Mouse (Mus musculus) G1E (cell line): ENCODE data around the gene Sarnp. TPM values are rescaled to one million over a fixed set of nuclear protein-coding genes. Genes with fewer than 3 reads are reported as not detected.

ENCODE experiments used
- ATAC-seq: 2 replicates; pipeline ENCODE4 v1.8.0; 2016; ENCODE audit warnings: mild to moderate bottlenecking; ENCODE audit not compliant: insufficient number of reproducible peaks, poor library complexity, low FRiP score, severe bottlenecking; ENCODE audit errors: extremely low read depth
- DNase-seq: peaks from one replicate; pipeline ENCODE4 v3.0.0; 2012; ENCODE audit warnings: low spot score
- H3K27me3 ChIP-seq: 2 replicates; pipeline ENCODE4 v1.6.1; 2012; ENCODE audit warnings: mild to moderate bottlenecking, low read length, inconsistent platforms; ENCODE audit not compliant: insufficient read depth
- H3K36me3 ChIP-seq: replicated peaks from 2 replicates; pipeline ENCODE3; 2012; ENCODE audit warnings: mild to moderate bottlenecking, inconsistent platforms
- H3K4me1 ChIP-seq: 2 replicates; pipeline ENCODE4 v1.6.1; 2012; ENCODE audit warnings: low read depth, low read length, inconsistent platforms, mixed read lengths; ENCODE audit not compliant: insufficient read depth
- H3K4me3 ChIP-seq: 2 replicates; pipeline ENCODE4 v1.5.1; 2012; ENCODE audit warnings: low read depth, mild to moderate bottlenecking, inconsistent platforms, low read length, moderate library complexity, mixed read lengths
- H3K9me3 ChIP-seq: replicated peaks from 2 replicates; pipeline ENCODE4 v1.6.1; 2012; ENCODE audit warnings: inconsistent platforms
- CTCF ChIP-seq: IDR thresholded peaks from 2 replicates; pipeline ENCODE4 v1.5.1; 2012; ENCODE audit warnings: low read depth, low read length, inconsistent platforms, mixed read lengths
- GATA1 ChIP-seq: IDR thresholded peaks from 2 replicates; pipeline ENCODE4 v1.6.1; 2012; ENCODE audit warnings: borderline replicate concordance, low read length, inconsistent platforms, mixed read lengths
- GATA2 ChIP-seq: IDR thresholded peaks from 2 replicates; pipeline ENCODE4 v1.6.1; 2012; ENCODE audit warnings: low read depth, low read length, inconsistent platforms, borderline replicate concordance
- POLR2AphosphoS5 ChIP-seq: IDR thresholded peaks from 2 replicates; pipeline ENCODE4 v1.6.1; 2012; ENCODE audit warnings: low read depth, low read length, inconsistent platforms; ENCODE audit not compliant: insufficient replicate concordance
- TAL1 ChIP-seq: conservative IDR thresholded peaks from 2 replicates; pipeline ENCODE4 v1.6.1; 2012; ENCODE audit warnings: low read depth, low read length, inconsistent platforms, mixed read lengths
- polyA plus RNA-seq: library from polyadenylated mRNA; stranded (reverse); fragments of >175 nt; gene quantifications from 2 replicates; pipeline ENCODE4 v1.2.3, GENCODE M21; 2012
- total RNA-seq, 2 experiments: library from RNA; stranded (forward) in 1 of 2; stranded (reverse) in 1 of 2; fragments of 200-1000 nt in 1 of 2; fragments of >200 nt in 1 of 2; fragmentation: Nextera tagmentation in 1 of 2; gene quantifications; 2 replicates each; pipeline ENCODE4 v1.2.3; 2014 to 2017

Sarnp gene
- total and polyA plus RNA-seq, 3 experiments: 19.9 to 154 (median 144) TPM

- Histone ChIP-seq H3K9me3 (no peaks in the 10 kb centered on the region), H3K27me3 (peaks cover 27% of the 10 kb centered on the region), H3K4me3 (no peak overlapping the region), H3K36me3 (peaks cover 39% of the 10 kb centered on the region), H3K4me1 (peaks cover 5% of the 10 kb centered on the region; the same call in 1 of the 2 replicates)
- ATAC-seq (no peak), DNase-seq (no peak)
- TF ChIP-seq GATA1: no peak
- no peak for TF ChIP-seq POLR2AphosphoS5
- TF ChIP-seq CTCF: no peak
- no peak for TF ChIP-seq GATA2
- TF ChIP-seq TAL1: no peak
These were observed 98.4 kb downstream of the Sarnp start for GRCm38 (mm10) chr10:128915550-128915949.

- Histone ChIP-seq H3K36me3 (peaks cover 49% of the 10 kb centered on the region), H3K4me1 (peaks cover 3% of the 10 kb centered on the region), H3K9me3 (no peaks in the 10 kb centered on the region), H3K27me3 (peaks cover 16% of the 10 kb centered on the region), H3K4me3 (no peak overlapping the region)
- ATAC-seq (no peak), DNase-seq (no peak)
- TF ChIP-seq GATA1 (no peak), POLR2AphosphoS5 (no peak), TAL1 (no peak), CTCF (no peak), GATA2 (no peak)
These were observed 99.5 kb downstream of the Sarnp start for GRCm38 (mm10) chr10:128916665-128917064.

- Histone ChIP-seq H3K4me3 (no peak overlapping the region), H3K4me1 (peaks cover 10% of the 10 kb centered on the region), H3K27me3 (peaks cover 10% of the 10 kb centered on the region), H3K36me3 (peaks cover 55% of the 10 kb centered on the region), H3K9me3 (no peaks in the 10 kb centered on the region)
- ATAC-seq (no peak), DNase-seq (no peak)
- no peak for TF ChIP-seq GATA2
- TF ChIP-seq POLR2AphosphoS5: no peak
These were observed 100.3 kb downstream of the Sarnp start for GRCm38 (mm10) chr10:128917400-128917799.

GRCm38 (mm10) chr10:128918246-128918645, 101.1 kb downstream of the Sarnp start:
- Histone ChIP-seq H3K4me1 (peaks cover 13% of the 10 kb centered on the region), H3K27me3 (peaks cover 6% of the 10 kb centered on the region), H3K9me3 (no peaks in the 10 kb centered on the region), H3K36me3 (peaks cover 55% of the 10 kb centered on the region), H3K4me3 (no peak overlapping the region)
- no peak for ATAC-seq
- no peak for TF ChIP-seq POLR2AphosphoS5
- TF ChIP-seq GATA1: no peak
- TF ChIP-seq GATA2: no peak
- TF ChIP-seq CTCF: no peak
- TF ChIP-seq TAL1: no peak
- DNase-seq: no peak

- TF ChIP-seq GATA2: no peak
- no peak for TF ChIP-seq GATA1
- no peak for TF ChIP-seq POLR2AphosphoS5
- TF ChIP-seq TAL1: no peak
- no peak for TF ChIP-seq CTCF
These were observed 102.1 kb downstream of the Sarnp start for GRCm38 (mm10) chr10:128919203-128919631.

GRCm38 (mm10) chr10:128919966-128920365, 102.8 kb downstream of the Sarnp start:
- peaks cover 55% of the 10 kb centered on the region for H3K36me3 ChIP-seq

More at GRCm38 (mm10) chr10:128919203-128919631, 102.1 kb downstream of the Sarnp start:
- ATAC-seq (no peak), DNase-seq (no peak)
- Histone ChIP-seq H3K36me3 (peaks cover 55% of the 10 kb centered on the region), H3K4me3 (no peak overlapping the region), H3K9me3 (no peaks in the 10 kb centered on the region), H3K27me3 (no peaks in the 10 kb centered on the region), H3K4me1 (peaks cover 23% of the 10 kb centered on the region)

DNA sequence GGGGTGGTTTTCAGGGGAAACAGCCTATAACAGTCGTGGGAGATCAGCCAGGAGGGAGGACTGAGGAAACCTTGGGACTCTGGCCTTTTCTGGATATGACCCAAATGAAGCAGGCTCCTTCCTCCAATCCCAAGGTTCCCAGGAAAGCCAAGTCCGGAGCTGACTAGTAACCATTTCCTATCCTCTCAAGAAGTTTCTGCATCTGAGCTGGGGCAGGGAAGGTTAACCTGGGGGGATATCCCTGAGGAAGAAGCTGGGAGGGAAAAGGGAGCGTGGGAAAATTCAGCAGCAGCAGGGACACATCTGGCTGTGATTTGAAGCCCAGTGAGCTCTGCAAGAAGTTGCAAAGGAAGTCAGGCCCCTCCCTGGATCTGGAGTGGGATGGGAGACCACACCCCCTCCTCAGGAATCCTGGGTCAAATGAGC, 103.6 kb downstream of the Sarnp start:
- no peak for TF ChIP-seq GATA1
- TF ChIP-seq POLR2AphosphoS5: no peak
- TF ChIP-seq CTCF: no peak
- no peak for TF ChIP-seq GATA2
- TF ChIP-seq TAL1: no peak
- Histone ChIP-seq H3K27me3 (no peaks in the 10 kb centered on the region), H3K9me3 (no peaks in the 10 kb centered on the region), H3K4me1 (peaks cover 24% of the 10 kb centered on the region), H3K4me3 (no peak overlapping the region), H3K36me3 (peaks cover 55% of the 10 kb centered on the region)
- ATAC-seq (no peak), DNase-seq (no peak)

More at GRCm38 (mm10) chr10:128919966-128920365, 102.8 kb downstream of the Sarnp start:
- ATAC-seq (no peak), DNase-seq (no peak)
- TF ChIP-seq CTCF: no peak
- TF ChIP-seq POLR2AphosphoS5: no peak
- no peak for TF ChIP-seq GATA1
- no peak for TF ChIP-seq GATA2
- no peak for TF ChIP-seq TAL1
- peaks cover 24% of the 10 kb centered on the region for H3K4me1 ChIP-seq
- H3K4me3 ChIP-seq: no peak overlapping the region
- H3K27me3 ChIP-seq: no peaks in the 10 kb centered on the region
- no peaks in the 10 kb centered on the region for H3K9me3 ChIP-seq
